Mouse (Mus musculus) embryonic facial prominence, embryonic 10.5 days (tissue): ENCODE data around the gene Sstr4. TPM values are rescaled to one million over a fixed set of nuclear protein-coding genes. Genes with fewer than 3 reads are reported as not detected.
A peak's percentile ranks its signal among the peaks of the same experiment; 100 is the strongest.

Source experiments
- DNase-seq: peaks from one replicate; pipeline ENCODE4 v3.0.0-alpha.2; 2017; ENCODE audit warnings: low spot score
- H3K27ac ChIP-seq: fragments of 300-500 bp; sonication (generic); replicated peaks from 2 replicates; pipeline ENCODE4 v1.5.1; 2016; ENCODE audit warnings: mild to moderate bottlenecking
- H3K27me3 ChIP-seq: fragments of 300-500 bp; sonication (generic); replicated peaks from 2 replicates; pipeline ENCODE4 v1.6.1; 2016; ENCODE audit warnings: low read depth, mild to moderate bottlenecking; ENCODE audit not compliant: poor library complexity, severe bottlenecking
- H3K36me3 ChIP-seq: fragments of 300-500 bp; sonication (generic); replicated peaks from 2 replicates; pipeline ENCODE4 v1.6.1; 2016; ENCODE audit warnings: mild to moderate bottlenecking, moderate library complexity
- H3K4me1 ChIP-seq: fragments of 300-500 bp; sonication (generic); 2 replicates; pipeline ENCODE4 v1.6.1; 2016
- H3K4me3 ChIP-seq: fragments of 300-500 bp; sonication (generic); 2 replicates; pipeline ENCODE4 v1.5.1; 2016; ENCODE audit warnings: mild to moderate bottlenecking, moderate library complexity
- H3K9me3 ChIP-seq: fragments of 300-500 bp; sonication (generic); 2 replicates; pipeline ENCODE4 v1.6.1; 2016; ENCODE audit warnings: mild to moderate bottlenecking
- WGBS: fragments of 180-500 bp; shearing (Covaris S2); methylation state at CpG from one replicate; pipeline ENCODE4 v1.1.7; 2016; 5-methylcytosine and 5-hydroxymethylcytosine counted together
- polyA plus RNA-seq: library from polyadenylated mRNA; unstranded; fragments of >200 nt; fragmentation: Nextera tagmentation; extraction: Ambion mirVana; gene quantifications from 2 replicates; pipeline ENCODE4 v1.2.1, GENCODE M21; 2016

Gene Sstr4
- polyA plus RNA-seq, 1 experiment from 2014 or later = 1.0 TPM

GRCm38 (mm10) chr2:148443249-148443958 is 48.3 kb downstream of the Sstr4 start, which contains the start of gene Cd93:
Cd93 (minus strand) TSS chr2:148443563.
- Histone ChIP-seq H3K36me3 (no peaks in the 10 kb centered on the region), H3K27ac (peak within 1 kb of the TSS; percentile 16; the same call in 1 of the 2 replicates), H3K9me3 (no peaks in the 10 kb centered on the region), H3K4me1 (peaks cover 24% of the 10 kb centered on the region), H3K27me3 (no peaks in the 10 kb centered on the region), H3K4me3 (peak within 1 kb of the TSS; percentile 24; the same call in 1 of the 2 replicates)
- WGBS = 51% methylated on average over 13 of the region's 13 CpGs
- DNase-seq = no peak

- DNase-seq = no peak
- Histone ChIP-seq H3K9me3 (no peaks in the 10 kb centered on the region), H3K36me3 (no peaks in the 10 kb centered on the region), H3K27me3 (no peaks in the 10 kb centered on the region), H3K4me3 (no peak overlapping the region), H3K4me1 (peaks cover 24% of the 10 kb centered on the region), H3K27ac (no peak overlapping the region)
- WGBS = 71% methylated on average over 1 of the region's 1 CpGs
Measured at GRCm38 (mm10) chr2:148444472-148444871, 49.3 kb downstream of the Sstr4 start.

- 89% methylated on average over 1 of the region's 1 CpGs for WGBS
- H3K9me3 ChIP-seq = no peaks in the 10 kb centered on the region
- no peak overlapping the region for H3K27ac ChIP-seq
- H3K36me3 ChIP-seq = no peaks in the 10 kb centered on the region
- no peaks in the 10 kb centered on the region for H3K27me3 ChIP-seq
- DNase-seq = no peak
- H3K4me3 ChIP-seq = no peak overlapping the region
- H3K4me1 ChIP-seq = peaks cover 17% of the 10 kb centered on the region
Measured at GRCm38 (mm10) chr2:148445616-148446015, 50.5 kb downstream of the Sstr4 start.

Other genes with a start within 250 kb of the Sstr4 start
- gene Thbd, start 12.8 kb downstream of the Sstr4 start, polyA plus RNA-seq = 6.3 and 7.3 TPM in 2 replicates
- gene Cd93, start 48.2 kb downstream of the Sstr4 start, polyA plus RNA-seq = 5.1 and 5.6 TPM in 2 replicates